ENCODE assay signal across 9 mouse cellular contexts in genomic region chr3:149074658-149075487, GRCm38 (mm10).
DNase-seq lines count a peak whose midpoint lies in the region; ATAC-seq and TF ChIP-seq lines count a peak whose summit lies in the region.
"Had no signal": no experiment of that assay in that cellular context is flagged by ENCODE, and none has a peak within 500 bp of the region (broad histone marks: within the 10 kb centered on the region; RNA-seq: fewer than 3 reads in every experiment).

No protein-coding gene starts in this region.

- H3K27me3 ChIP-seq in hindbrain, embryonic 14.5 days (ENCODE audit: control insufficient read depth, insufficient read depth, low read length): no peaks in the 10 kb centered on the region
- no peaks in the 10 kb centered on the region for H3K27me3 ChIP-seq in limb, embryonic 13.5 days
- H3K27me3 ChIP-seq in thymus, adult 2 months (ENCODE audit: control insufficient read depth, insufficient read depth, low read length): no peaks in the 10 kb centered on the region
- H3K27me3 ChIP-seq: heart, embryonic 13.5 days had no signal

- no peaks in the 10 kb centered on the region for H3K36me3 ChIP-seq in hindbrain, embryonic 14.5 days (replicated peaks; ENCODE audit: control insufficient read depth, insufficient read depth)
- no peaks in the 10 kb centered on the region for H3K36me3 ChIP-seq in limb, embryonic 13.5 days
- H3K36me3 ChIP-seq in thymus, adult 2 months (ENCODE audit: control insufficient read depth, insufficient read depth, low read length): no peaks in the 10 kb centered on the region
- H3K36me3 ChIP-seq: heart, embryonic 13.5 days had no signal

- peak; percentile 3 for DNase-seq in cerebellum, adult 8-10 months
- DNase-seq in cerebellum, adult 11 months: no peak
- peak; percentile 34 for DNase-seq in hindbrain, embryonic 14.5 days (ENCODE audit: low spot score)
- DNase-seq in thymus, adult 2 months: no peak
- DNase-seq in heart, adult 11 months: no peak

- no peaks in the 10 kb centered on the region for H3K9me3 ChIP-seq in hindbrain, embryonic 14.5 days (ENCODE audit: control insufficient read depth, low read length)
- no peaks in the 10 kb centered on the region for H3K9me3 ChIP-seq in limb, embryonic 13.5 days
- H3K9me3 ChIP-seq: heart, embryonic 13.5 days had no signal

- 0 out of 2 replicates have a peak overlapping the region, but pooled peaks have one; percentile 5 for H3K4me3 ChIP-seq in brown adipose tissue, adult 24 weeks (ENCODE audit: insufficient read depth, low read depth, low read length)
- H3K4me3 ChIP-seq in hindbrain, embryonic 14.5 days (replicated peaks; ENCODE audit: low read length): no peak overlapping the region
- H3K4me3 ChIP-seq in limb, embryonic 13.5 days: 0 out of 2 replicates have a peak overlapping the region, but pooled peaks have one; percentile 2
- H3K4me3 ChIP-seq in thymus, adult 2 months (ENCODE audit: control insufficient read depth, insufficient read depth, low read length): no peak overlapping the region
- H3K4me3 ChIP-seq: heart, embryonic 13.5 days had no signal

- peak overlapping the region; percentile 20; the same call in 1 of the 2 replicates for H3K9ac ChIP-seq in hindbrain, embryonic 14.5 days
- peak overlapping the region; percentile 35 for H3K9ac ChIP-seq in limb, embryonic 13.5 days
- H3K9ac ChIP-seq: heart, embryonic 13.5 days had no signal

- H3K4me2 ChIP-seq in hindbrain, embryonic 14.5 days (replicated peaks): peak overlapping the region; percentile 41
- H3K4me2 ChIP-seq in limb, embryonic 13.5 days (replicated peaks): peak overlapping the region; percentile 41
- H3K4me2 ChIP-seq: heart, embryonic 13.5 days had no signal

- ATAC-seq in hindbrain, embryonic 14.5 days (ENCODE audit: low FRiP score): peak; percentile 64; the same call in 1 of the 2 replicates
- ATAC-seq in limb, embryonic 13.5 days (ENCODE audit: low FRiP score, low read depth): no peak
- ATAC-seq in megakaryocyte progenitor cell, adult 5-6 weeks (replicated peaks; ENCODE audit: poor library complexity): no peak

- no peak for TF ChIP-seq POLR2A in thymus, adult 2 months (IDR thresholded peaks at IDR 0.05; ENCODE audit: control insufficient read depth, extremely low read depth, insufficient read depth, low read length, poor library complexity)

- 50% methylated on average over 27 of the region's 27 CpGs for whole genome bisulfite sequencing in hindbrain, embryonic 14.5 days
- WGBS in limb, embryonic 13.5 days: 32% methylated on average over 27 of the region's 27 CpGs
- WGBS in thymus, adult 2 months: 90% methylated on average over 27 of the region's 27 CpGs

- no peak for TF ChIP-seq CTCF in thymus, adult 2 months (IDR thresholded peaks at IDR 0.05; ENCODE audit: borderline replicate concordance, control insufficient read depth, extremely low read depth, insufficient read depth, low read length, poor library complexity)

- H3K4me1 ChIP-seq in brown adipose tissue, adult 24 weeks (ENCODE audit: control insufficient read depth, insufficient read depth, insufficient read length, low read length): peaks cover 7% of the 10 kb centered on the region; the same call in 1 of the 2 replicates
- peaks cover 22% of the 10 kb centered on the region for H3K4me1 ChIP-seq in hindbrain, embryonic 14.5 days (replicated peaks; ENCODE audit: control insufficient read depth, insufficient read depth, low read length)
- H3K4me1 ChIP-seq in limb, embryonic 13.5 days: peaks cover 18% of the 10 kb centered on the region
- no peaks in the 10 kb centered on the region for H3K4me1 ChIP-seq in thymus, adult 2 months (replicated peaks; ENCODE audit: control insufficient read depth, insufficient read depth, low read length)

- no peak overlapping the region for H3K27ac ChIP-seq in brown adipose tissue, adult 24 weeks (replicated peaks; ENCODE audit: low read depth, low read length)
- peak overlapping the region; percentile 32; the same call in 1 of the 2 replicates for H3K27ac ChIP-seq in hindbrain, embryonic 14.5 days
- no peak overlapping the region for H3K27ac ChIP-seq in limb, embryonic 13.5 days
- H3K27ac ChIP-seq in thymus, adult 2 months (ENCODE audit: control insufficient read depth, insufficient read depth, low read length): no peak overlapping the region
- H3K27ac ChIP-seq: heart, embryonic 13.5 days had no signal

Comparison
In these comparisons a context has a peak if more than half of its experiments do, and no peak if none do; other contexts are left out.
1. DNase-seq: peak in cerebellum, adult 8-10 months (single experiment) and hindbrain, embryonic 14.5 days (single experiment); none in cerebellum, adult 11 months (single experiment), thymus, adult 2 months (single experiment) and heart, adult 11 months (single experiment).
2. H3K4me3 ChIP-seq: peak in brown adipose tissue, adult 24 weeks (single experiment) and limb, embryonic 13.5 days (single experiment); none in hindbrain, embryonic 14.5 days (single experiment) and thymus, adult 2 months (single experiment).